Mouse (Mus musculus) thymus, postnatal 4 days (tissue): ENCODE data around the gene Tfam.

ENCODE experiments used
- DNase-seq: peaks from one replicate; pipeline ENCODE4 v3.0.0; 2021

Gene Tfam

DNA sequence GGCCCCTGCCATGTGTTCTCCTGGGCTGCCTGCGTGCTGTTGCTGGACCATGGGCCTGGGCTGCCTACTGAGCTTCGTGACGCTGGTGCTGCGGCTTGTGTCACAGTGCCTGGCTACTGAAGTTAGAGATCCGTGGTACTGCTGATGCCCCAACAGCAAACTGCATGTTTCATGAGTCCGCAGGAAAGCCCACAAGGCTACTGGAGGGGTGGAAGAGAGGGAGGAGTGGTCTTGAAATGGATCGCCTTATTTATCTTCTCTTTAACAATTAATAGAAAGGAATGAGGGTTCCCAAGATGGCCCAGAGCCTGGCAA lies at the start of gene Tfam:
Gene Tfam, minus strand, starts transcription at position 41 of the 315 bp plus-strand sequence.
- no peak for DNase-seq

DNA sequence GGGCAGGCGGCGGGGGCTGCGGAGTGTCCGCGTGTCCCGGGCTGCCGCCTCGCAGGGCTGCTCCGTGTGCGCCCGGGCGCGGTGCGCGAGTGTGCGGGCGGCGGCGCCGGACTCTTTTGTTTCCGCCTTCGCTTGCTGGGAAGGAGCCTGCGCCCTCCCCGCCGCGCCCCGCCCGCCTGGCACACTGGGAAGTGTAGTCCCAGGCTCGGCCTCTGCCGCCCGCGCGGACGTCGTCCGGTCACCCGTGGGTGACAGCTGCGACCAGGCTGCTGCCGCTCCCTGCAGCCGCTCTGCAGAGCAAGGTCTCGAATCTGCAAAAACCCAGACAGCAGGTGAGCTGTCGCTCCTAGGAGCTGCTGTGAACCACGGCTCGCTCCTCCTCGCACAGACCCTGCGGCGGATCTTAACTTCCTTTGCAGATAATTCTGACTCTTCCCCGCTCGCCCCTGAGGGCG lies 47.1 kb upstream of the Tfam start, which contains the start of gene Ube2d1:
Gene Ube2d1, minus strand, starts transcription at position 137 of the 455 bp plus-strand sequence.
- DNase-seq = peak; percentile 91

GRCm38 (mm10) chr10:71284511-71285125 lies 46.5 kb upstream of the Tfam start:
- no peak for DNase-seq

DNA sequence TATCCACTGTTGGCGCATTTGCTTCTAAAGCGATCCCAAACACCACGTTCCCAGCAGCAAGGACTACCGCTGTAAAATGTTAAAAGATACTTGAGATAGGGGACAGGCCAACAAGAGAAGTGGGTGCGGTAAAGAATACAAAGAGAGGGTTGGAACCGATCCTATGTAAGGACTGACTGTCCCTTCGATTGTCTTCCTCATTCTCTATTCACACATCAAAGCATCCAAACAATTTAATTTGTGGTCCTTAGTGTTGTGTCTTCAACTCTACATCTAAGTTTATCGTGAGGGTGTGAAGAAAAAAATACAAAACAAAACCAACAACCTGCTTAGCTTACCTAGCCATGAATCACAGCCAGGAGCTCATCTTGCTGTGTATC lies 46.0 kb upstream of the Tfam start:
- no peak for DNase-seq

- no peak for DNase-seq
These were observed 35.1 kb upstream of the Tfam start for GRCm38 (mm10) chr10:71273008-71273739.

- no peak for DNase-seq
These were observed 29.9 kb upstream of the Tfam start for GRCm38 (mm10) chr10:71267973-71268372.

DNA sequence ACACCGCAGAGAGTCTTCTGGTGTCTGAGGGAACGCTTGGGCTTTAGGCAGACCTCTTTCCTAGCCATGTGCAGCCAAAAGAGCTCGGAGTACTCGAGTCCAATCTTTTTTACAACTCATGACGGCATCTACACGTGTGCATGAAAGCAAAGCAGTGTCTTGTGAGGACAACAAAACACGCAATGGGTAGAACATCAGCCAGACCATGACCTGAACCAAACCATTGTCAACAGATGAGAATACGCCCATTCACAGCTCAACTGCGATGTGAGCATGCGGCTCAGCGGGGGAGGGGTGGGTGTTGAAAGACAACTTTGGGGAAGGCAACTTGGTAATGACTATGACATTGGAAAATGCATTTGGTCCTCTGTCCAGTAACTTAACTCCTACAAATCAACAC lies 29.4 kb upstream of the Tfam start:
- DNase-seq = peak; percentile 16

GRCm38 (mm10) chr10:71265067-71265466 lies 27.0 kb upstream of the Tfam start:
- no peak for DNase-seq

DNA sequence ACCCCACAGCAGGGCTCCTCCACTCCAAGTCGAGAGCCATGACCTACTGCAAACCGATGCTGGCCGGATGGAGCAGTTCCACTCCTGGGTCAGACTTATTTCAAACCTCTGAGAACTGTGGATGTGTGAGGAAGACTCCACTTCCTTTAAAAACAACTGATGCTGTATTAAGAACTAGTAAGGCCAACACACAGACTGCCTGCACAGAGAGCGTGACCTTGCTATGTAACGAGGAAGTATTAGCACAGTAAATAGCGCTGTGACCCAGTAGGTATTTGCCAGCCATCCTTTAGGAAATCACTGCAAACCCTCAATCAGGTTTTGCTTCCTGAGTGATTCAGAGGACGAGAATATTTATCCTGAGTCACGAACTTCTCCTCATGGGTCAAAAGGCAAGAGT lies 23.6 kb upstream of the Tfam start:
- DNase-seq = no peak

- no peak for DNase-seq
These were observed 20.9 kb upstream of the Tfam start for GRCm38 (mm10) chr10:71258943-71259342.

DNA sequence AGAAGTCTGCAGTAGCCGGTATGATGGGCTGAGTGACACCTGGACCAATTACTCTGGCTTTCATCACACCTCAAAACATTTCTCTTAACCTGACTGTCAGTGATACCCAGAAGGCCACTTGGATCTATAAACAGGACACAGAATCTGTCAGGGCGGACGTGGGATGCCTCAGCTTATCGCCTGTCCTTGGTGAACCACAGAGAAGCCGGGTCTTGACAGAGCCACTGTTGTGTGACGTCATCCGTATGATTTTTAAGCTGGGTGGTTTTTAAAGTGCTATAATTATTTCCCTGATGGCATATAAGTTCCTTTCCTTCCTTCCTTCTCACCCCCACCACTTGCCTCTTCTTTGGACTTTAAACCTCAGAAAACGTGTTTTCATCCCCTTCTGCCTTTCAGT lies 20.4 kb upstream of the Tfam start:
- DNase-seq = no peak

DNA sequence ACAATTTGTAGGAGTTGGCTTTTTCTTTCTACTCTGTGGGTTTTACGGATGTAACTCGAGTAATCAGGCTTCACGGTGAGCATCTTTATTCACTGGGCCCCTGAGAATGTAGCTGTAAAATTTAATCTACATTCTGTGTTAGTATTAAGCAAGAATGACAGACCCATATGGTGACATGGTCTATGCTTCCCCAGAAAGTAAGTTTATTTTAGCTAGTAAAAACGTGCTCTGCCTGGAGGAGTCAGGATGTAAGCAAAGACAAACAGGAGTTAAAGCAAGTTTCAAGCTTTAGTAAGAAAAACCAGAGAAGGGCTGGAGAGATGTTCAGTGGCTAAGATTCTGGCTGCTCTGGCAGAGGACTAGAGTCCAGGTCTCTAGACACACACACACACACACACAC lies 15.1 kb upstream of the Tfam start:
- DNase-seq = no peak

- no peak for DNase-seq
These were observed 14.3 kb upstream of the Tfam start for GRCm38 (mm10) chr10:71252421-71252820.

GRCm38 (mm10) chr10:71251846-71252245 lies 13.8 kb upstream of the Tfam start:
- DNase-seq = no peak

- DNase-seq = no peak
These were observed 13.2 kb upstream of the Tfam start for GRCm38 (mm10) chr10:71251256-71251655.

- DNase-seq = no peak
These were observed 12.4 kb upstream of the Tfam start for GRCm38 (mm10) chr10:71250472-71250871.

DNA sequence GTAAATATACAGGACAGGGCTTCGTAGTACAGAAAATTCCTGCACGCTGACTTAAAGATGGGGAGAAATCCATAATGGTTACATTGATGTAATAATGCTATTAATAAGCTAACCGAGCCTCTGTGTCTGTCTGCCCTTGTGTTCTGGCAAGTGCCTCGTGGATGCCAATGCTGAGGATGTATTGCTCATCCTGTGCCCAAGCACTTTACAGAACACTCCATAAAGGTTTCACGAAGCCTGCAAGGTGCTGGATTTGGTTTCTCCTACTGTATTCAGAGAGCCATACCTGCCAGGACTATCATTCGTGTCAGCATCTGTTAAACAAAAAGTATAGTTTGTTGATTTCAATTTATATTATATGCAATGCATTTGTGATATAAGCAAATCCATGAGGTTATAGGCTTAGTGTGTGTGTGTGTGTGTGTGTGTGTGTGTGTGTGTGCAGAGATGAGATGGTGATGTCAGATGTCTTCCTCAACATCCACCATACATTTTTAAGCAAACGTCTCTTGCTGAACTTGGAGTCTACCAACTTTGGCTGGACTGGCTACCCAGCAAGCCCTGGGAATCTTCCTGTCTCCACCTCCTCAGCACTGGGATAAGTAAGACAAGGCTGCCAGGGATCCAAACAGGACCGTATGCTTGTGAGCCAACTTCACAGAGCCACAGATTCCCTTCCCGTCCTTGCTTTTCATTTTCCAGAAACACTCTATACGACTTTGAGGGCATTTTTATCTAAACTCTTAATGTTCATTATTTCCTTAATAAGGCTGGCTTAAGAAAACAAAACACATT lies 11.2 kb upstream of the Tfam start:
- DNase-seq = no peak

- no peak for DNase-seq
These were observed 8.9 kb upstream of the Tfam start for GRCm38 (mm10) chr10:71246956-71247355.

GRCm38 (mm10) chr10:71239479-71240120 lies 1.5 kb upstream of the Tfam start:
- DNase-seq = no peak

- peak; percentile 100 for DNase-seq
These were observed 402 bp downstream of the Tfam start for GRCm38 (mm10) chr10:71237516-71238239.

- no peak for DNase-seq
These were observed 4.0 kb downstream of the Tfam start for GRCm38 (mm10) chr10:71234071-71234470.

- peak; percentile 94 for DNase-seq
These were observed 12.2 kb downstream of the Tfam start for GRCm38 (mm10) chr10:71225894-71226293.

DNA sequence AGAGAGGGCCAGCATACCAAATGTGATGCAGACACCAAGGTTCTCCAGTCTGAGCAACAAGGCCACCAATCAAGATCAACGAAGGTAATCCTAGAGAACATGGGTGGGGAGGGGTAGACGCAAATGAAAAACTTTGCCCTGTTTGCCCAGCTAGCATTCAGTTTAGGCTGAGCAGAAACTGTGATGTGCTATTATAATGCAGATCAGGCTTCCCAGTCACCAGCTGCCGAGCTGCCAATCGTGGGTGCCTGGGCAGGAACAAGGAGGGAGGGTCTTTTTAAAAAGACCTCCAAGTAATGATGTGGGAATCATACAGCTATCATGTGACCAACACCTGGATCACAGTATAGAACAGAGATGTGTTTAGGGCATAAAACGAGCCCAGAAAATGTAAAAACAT lies 15.0 kb downstream of the Tfam start:
- no peak for DNase-seq
